Mouse (Mus musculus) gastrocnemius, postnatal 36 days (tissue): ENCODE data around the gene Plxna2. TPM values are rescaled to one million over a fixed set of nuclear protein-coding genes. Genes with fewer than 3 reads are reported as not detected.

Source experiments
- DNase-seq, 2 experiments: peaks; one replicate each; pipeline ENCODE4 v3.0.0; 2022
- intact Hi-C: fragments of 180-260 bp; cut with DNase I; formaldehyde crosslinking; loops from one replicate; pipeline ENCODE4 v1.15.1; 2025
- long read RNA-seq, 2 experiments: library from polyadenylated mRNA; stranded (forward); transcript quantifications; one replicate each; pipeline ENCODE4 v2.0.0; 2021
- total RNA-seq, 2 experiments: library from RNA; stranded (reverse); gene quantifications; 2 replicates each; pipeline ENCODE4 v1.2.3; 2021

Plxna2 gene
- 1 to 10 TPM; 6.6 to 8.5 TPM for total RNA-seq
- long read RNA-seq, experiment 1: 0 reads
- long read RNA-seq, experiment 2, partial matches to known transcripts: 0 of 4 reads
- long read RNA-seq, experiment 2, other reads (novel, unspliced or antisense): 4 of 4 reads

- no peak for DNase-seq
- intact Hi-C loops: loop anchor here (5.0 kb wide), 1 partner anchor 199 kb away; no protein-coding TSS in a partner anchor
Measured at GRCm38 (mm10) chr1:194617918-194618317, at the start of gene Plxna2. Plxna2 (plus strand) TSS chr1:194618218.

- no peak for DNase-seq
- intact Hi-C loops: no loop called here
Measured at GRCm38 (mm10) chr1:194573870-194574269, 44.1 kb upstream of the Plxna2 start.

- intact Hi-C loops: no loop called here
- no peak for DNase-seq
Measured at GRCm38 (mm10) chr1:194578270-194578669, 39.7 kb upstream of the Plxna2 start.

GRCm38 (mm10) chr1:194580539-194580938 is 37.5 kb upstream of the Plxna2 start:
- intact Hi-C loops: no loop called here
- DNase-seq: no peak

GRCm38 (mm10) chr1:194586670-194587069 is 31.3 kb upstream of the Plxna2 start:
- DNase-seq: no peak
- intact Hi-C loops: no loop called here

- intact Hi-C loops: no loop called here
Measured at GRCm38 (mm10) chr1:194587532-194587931, 30.5 kb upstream of the Plxna2 start.

GRCm38 (mm10) chr1:194587956-194588668 is 29.9 kb upstream of the Plxna2 start:
- intact Hi-C loops: no loop called here
- no peak for DNase-seq

More at GRCm38 (mm10) chr1:194587532-194587931, 30.5 kb upstream of the Plxna2 start:
- peak in 1 of 2 experiments; percentile 25 for DNase-seq

GRCm38 (mm10) chr1:194588711-194589451 is 29.1 kb upstream of the Plxna2 start:
- DNase-seq: no peak
- intact Hi-C loops: no loop called here

GRCm38 (mm10) chr1:194593155-194593554 is 24.9 kb upstream of the Plxna2 start:
- no peak for DNase-seq

GRCm38 (mm10) chr1:194607406-194608261 is 10.4 kb upstream of the Plxna2 start:
- intact Hi-C loops: no loop called here
- no peak for DNase-seq

More at GRCm38 (mm10) chr1:194593155-194593554, 24.9 kb upstream of the Plxna2 start:
- intact Hi-C loops: no loop called here

GRCm38 (mm10) chr1:194610516-194610915 is 7.5 kb upstream of the Plxna2 start:
- intact Hi-C loops: no loop called here
- DNase-seq: no peak

- DNase-seq: no peak
- intact Hi-C loops: no loop called here
Measured at GRCm38 (mm10) chr1:194612628-194613027, 5.4 kb upstream of the Plxna2 start.

GRCm38 (mm10) chr1:194613271-194613834 is 4.7 kb upstream of the Plxna2 start:
- intact Hi-C loops: no loop called here
- no peak for DNase-seq

GRCm38 (mm10) chr1:194613923-194614830 is 3.8 kb upstream of the Plxna2 start:
- no peak for DNase-seq
- intact Hi-C loops: no loop called here

- intact Hi-C loops: loop anchor here (5.0 kb wide), 1 partner anchor 201 kb away; no protein-coding TSS in a partner anchor
- no peak for DNase-seq
Measured at GRCm38 (mm10) chr1:194616136-194616535, 1.9 kb upstream of the Plxna2 start.

- intact Hi-C loops: loop anchor here (1.0 to 5.0 kb wide), 2 partner anchors 103 to 198 kb away; no protein-coding TSS in a partner anchor
Measured at GRCm38 (mm10) chr1:194618841-194619311, 858 bp downstream of the Plxna2 start.

GRCm38 (mm10) chr1:194619353-194620244 is 1.6 kb downstream of the Plxna2 start:
- DNase-seq: peak; percentile 72 to 81
- intact Hi-C loops: loop anchor here (1.0 to 10.0 kb wide), 3 partner anchors 103 to 335 kb away; no protein-coding TSS in a partner anchor

More at GRCm38 (mm10) chr1:194618841-194619311, 858 bp downstream of the Plxna2 start:
- peak; percentile 60 to 71 for DNase-seq
